Mouse (Mus musculus) CD4-positive helper T cell, adult 2 months (primary cell): Measurements from ENCODE around the gene Usp16.
"Not testable (repeated sequence)": the region's sequence is repeated elsewhere in the genome, so short reads cannot be mapped to it uniquely, and the experiment has no call there.

Experiments
- DNase-seq: peaks from one replicate; pipeline ENCODE4 v3.0.0-alpha.2; 2012; ENCODE audit warnings: low read depth, missing footprints, low spot score

Gene Usp16

GRCm38 (mm10) chr16:87486739-87487138, 32.2 kb downstream of the Usp16 start:
- DNase-seq, result no peak

- no peak for DNase-seq
These were observed 34.1 kb downstream of the Usp16 start for GRCm38 (mm10) chr16:87488605-87489004.

DNA sequence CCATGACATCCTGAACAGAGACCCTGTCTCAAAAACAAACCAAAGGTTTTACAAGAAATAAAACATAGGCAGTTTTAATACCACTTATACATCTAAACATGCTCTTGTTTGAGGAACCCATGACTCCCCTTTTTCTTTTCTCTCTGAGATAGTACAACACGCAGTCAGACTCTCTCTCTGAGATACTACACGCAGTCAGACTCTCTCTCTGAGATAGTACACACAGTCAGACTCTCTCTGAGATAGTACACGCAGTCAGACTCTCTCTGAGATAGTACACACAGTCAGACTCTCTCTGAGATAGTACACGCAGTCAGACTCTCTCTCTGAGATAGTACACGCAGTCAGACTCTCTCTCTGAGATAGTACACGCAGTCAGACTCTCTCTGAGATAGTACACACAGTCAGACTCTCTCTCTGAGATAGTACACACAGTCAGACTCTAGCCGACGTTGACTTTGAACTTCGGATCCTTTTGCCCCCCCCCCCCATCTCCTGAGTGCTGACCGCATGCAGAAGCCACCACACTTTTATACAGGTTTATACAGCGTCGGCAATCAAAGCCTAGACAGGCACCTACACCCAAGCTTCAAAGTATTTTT, 37.8 kb downstream of the Usp16 start:
- not testable (repeated sequence) for DNase-seq

DNA sequence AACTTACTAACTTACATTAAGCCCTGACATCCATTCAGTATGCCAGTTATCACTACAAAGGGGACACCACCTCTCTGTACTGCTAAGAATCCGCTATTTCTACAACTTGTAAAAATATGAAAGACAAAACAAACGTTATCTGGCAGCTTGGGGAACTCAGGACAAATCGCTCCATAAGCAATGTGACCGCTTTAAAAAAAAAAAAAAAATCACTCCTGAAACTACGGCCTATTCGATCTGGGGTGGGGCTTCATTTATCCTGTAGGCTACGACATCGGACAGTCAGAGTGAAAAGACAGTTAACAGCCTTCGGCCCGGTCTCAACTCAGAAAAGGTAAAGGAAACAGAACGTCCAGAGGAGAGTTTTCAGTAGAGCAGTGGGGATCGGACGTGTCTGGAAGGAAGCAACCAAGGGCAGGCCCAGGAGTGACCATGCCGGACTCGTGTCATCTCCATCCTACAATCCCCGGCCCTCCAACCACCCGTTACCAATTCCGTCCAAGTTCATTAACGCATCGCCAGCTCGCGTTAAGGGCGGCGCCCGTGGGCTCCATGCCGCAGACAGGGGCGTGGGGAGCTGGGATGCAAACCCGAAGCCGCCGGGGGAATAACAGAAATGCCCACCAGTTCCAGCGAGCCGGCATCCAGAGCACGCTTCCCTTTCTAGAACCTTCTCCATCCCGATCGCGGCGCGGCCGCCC, 40.6 kb downstream of the Usp16 start:
- DNase-seq, result no peak

GRCm38 (mm10) chr16:87495716-87496447, 41.4 kb downstream of the Usp16 start, which contains the start of gene Cct8:
TSS of gene Cct8 (minus strand) at chr16:87495873.
- peak; percentile 98 for DNase-seq

- DNase-seq, result no peak
These were observed 42.2 kb downstream of the Usp16 start for GRCm38 (mm10) chr16:87496728-87497127.

DNA sequence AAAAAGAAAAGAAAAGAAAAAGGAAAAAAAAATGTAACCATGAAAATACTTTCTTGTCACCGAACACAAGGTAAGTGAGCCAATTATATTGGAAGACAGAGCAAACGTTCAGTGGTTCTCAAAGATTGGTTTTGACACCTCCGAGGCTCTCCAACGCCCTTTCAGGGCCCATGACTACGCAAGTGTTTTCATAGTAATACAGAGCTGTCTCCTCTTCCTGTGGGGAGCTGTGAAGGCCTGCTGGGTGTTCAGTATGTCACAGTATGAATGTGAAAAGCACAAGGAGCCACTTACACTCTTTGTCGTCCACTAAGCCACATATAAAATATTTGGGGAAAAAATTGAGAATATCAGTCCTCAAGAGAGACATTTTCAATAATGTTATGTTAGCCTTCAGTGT, 42.7 kb downstream of the Usp16 start:
- no peak for DNase-seq

- DNase-seq, result no peak
These were observed 45.1 kb downstream of the Usp16 start for GRCm38 (mm10) chr16:87499556-87499955.

DNA sequence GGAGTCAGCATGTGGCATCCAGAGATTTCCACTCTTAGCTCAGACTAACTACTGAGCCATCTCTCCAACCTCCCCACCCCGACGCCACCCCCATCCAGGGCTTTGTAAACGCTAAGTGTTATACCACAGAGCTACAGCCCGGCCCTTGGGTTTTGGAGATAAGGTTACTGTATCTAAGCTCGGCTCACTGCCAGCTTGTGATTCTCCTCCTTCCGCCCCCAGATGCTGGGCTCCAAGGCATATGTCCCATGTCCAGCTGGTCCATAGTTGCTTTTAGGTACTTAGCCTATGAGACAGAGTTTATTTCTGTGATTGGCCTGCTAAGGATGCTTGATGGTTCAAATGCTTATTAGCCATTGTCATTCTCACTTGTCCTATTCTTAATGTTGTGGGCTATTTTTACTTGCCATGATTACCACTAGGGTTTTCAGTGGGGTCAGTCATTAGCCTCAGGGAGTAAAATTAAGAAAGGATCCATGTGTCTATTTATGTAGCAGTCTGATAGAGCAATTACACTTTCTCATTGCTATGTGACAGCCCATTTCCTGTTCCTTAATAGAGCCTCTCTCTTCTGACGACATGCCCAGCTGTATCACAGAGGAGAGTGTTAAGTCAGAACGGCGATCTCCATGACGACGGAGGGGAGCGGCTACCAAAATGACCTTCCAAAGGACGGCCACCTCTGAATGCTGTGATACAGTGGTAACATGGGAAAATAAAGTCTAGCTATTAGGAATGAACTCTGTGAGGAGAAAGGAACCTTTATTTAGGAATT, 47.0 kb downstream of the Usp16 start:
- no peak for DNase-seq

GRCm38 (mm10) chr16:87511706-87512105, 57.2 kb downstream of the Usp16 start:
- no peak for DNase-seq

GRCm38 (mm10) chr16:87512331-87512730, 57.8 kb downstream of the Usp16 start:
- no peak for DNase-seq

DNA sequence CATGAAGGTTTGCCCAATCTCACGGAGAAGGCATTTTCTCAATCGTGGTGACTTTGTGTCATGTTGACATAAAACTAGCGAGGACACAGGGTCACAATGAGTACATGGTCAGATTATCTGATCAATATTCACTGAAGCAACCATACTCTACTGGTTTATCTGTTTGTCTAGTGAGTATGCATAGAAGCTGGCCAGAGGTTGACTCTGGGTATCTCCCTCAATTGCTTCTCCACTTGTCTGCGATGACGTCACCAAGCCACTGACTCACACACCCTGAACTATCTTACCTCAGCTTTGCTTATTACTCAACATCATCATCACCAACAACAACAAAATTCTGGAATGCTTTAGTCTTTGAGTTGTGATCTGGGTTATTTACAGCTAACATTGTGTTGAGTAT, 69.7 kb downstream of the Usp16 start:
- no peak for DNase-seq

GRCm38 (mm10) chr16:87527553-87528249, 73.2 kb downstream of the Usp16 start:
- DNase-seq, result no peak

DNA sequence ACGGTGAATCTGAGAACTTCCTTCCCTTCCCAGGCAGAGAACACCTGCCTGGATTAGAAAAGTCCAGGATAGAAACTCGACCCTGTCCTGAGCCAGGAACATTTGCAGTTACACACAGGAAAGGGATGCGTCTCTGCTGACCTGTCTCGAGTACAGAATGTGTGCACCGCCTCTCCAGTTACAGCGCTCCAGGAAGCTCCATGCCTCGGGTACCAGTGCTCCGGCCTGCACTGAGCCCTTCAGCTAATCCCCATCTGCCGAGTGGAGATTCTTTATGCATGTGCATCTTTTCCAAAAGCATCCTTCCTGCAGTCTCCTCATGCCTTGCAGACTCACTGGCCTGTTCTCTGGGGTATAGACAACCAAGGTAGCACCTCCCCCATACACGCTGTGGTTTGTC, 74.3 kb downstream of the Usp16 start:
- no peak for DNase-seq
